Mouse (Mus musculus): ENCODE data around the gene Gna14.

Gene Gna14

DNA sequence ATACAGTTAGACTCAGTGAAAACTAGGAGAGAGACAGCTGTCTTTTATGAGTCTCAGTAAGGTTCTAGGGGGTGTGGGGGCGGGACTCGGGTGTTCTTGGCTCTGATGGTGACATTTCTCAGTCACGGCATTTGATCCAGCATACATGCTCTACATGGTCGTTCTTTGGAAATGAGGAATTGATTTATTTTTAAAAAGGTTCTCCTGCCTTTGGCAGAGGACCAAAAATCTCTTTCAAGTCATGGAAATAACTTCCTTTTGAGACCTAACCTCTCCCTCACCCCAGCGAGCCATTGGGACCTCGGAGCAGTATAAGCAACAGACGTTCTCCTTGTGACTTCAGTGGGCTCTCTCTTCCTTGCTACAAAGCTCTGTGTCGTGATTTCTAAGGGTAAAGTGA is 121.4 kb downstream of the Gna14 start:
- ChIA-PET CTCF (interaction anchor here (1.0 to 3.6 kb wide), 10 partner anchors 121 to 220 kb away, joined by 3 to 24 read pairs (median 6); partner anchors contain the start of gene Gna14 (in 2 of the 4)), POLR2A (no interaction called here)

DNA sequence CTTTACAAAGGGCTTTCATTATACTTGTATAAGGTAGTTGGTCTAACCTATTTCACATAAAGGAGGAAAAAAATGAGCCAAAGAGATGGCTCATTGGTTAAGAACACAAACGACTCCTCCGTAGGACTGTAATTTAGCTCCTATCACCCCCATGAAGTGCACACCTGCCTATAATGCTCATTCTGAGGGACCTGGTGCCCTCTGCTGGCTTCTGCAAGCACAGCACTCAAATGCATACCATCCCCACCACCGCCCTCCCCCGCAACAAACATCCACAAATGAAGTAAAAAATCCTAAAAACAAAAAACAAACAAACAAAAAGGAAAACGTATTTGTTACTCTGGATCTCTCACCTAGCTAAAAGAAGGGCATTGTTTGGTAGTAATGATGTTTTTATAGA is 122.4 kb downstream of the Gna14 start:
- POLR2A ChIA-PET: interaction anchor here in 1 of 4 experiments (0.6 kb wide), 1 partner anchor 424 kb away, joined by 3 read pairs; no protein-coding TSS in a partner anchor
- CTCF ChIA-PET: interaction anchor here (0.5 to 3.6 kb wide), 25 partner anchors 23 to 494 kb away, joined by 3 to 24 read pairs (median 3); partner anchors contain the start of gene Gna14 (in 3 of the 4)

DNA sequence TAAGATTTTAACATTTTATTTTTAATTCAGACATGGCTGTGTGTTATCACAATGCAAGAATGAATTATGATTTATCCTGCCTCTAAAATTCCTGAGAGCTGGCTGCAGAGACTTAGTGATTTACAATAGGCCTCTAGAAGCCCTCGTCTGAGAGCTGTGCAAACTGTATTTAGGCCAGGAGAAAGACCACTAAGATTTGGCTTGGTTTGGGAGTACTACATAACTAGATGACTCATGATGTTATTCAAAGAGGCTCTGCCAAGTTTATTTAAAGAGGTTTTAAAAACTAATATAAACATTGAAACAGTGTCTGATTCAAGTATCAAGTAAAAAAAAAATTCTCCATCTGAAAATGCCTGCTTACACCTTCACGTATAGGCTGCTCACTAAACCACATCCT is 123.0 kb downstream of the Gna14 start:
- ChIA-PET POLR2A (interaction anchor here in 2 of 4 experiments (0.6 to 1.6 kb wide), 3 partner anchors 299 to 541 kb away, joined by 3 read pairs; no protein-coding TSS in a partner anchor), CTCF (interaction anchor here in 2 of 4 experiments (1.4 to 3.6 kb wide), 5 partner anchors 67 to 495 kb away, joined by 3 to 24 read pairs (median 9); partner anchors contain the start of gene Gna14 (in 1 of the 2))

DNA sequence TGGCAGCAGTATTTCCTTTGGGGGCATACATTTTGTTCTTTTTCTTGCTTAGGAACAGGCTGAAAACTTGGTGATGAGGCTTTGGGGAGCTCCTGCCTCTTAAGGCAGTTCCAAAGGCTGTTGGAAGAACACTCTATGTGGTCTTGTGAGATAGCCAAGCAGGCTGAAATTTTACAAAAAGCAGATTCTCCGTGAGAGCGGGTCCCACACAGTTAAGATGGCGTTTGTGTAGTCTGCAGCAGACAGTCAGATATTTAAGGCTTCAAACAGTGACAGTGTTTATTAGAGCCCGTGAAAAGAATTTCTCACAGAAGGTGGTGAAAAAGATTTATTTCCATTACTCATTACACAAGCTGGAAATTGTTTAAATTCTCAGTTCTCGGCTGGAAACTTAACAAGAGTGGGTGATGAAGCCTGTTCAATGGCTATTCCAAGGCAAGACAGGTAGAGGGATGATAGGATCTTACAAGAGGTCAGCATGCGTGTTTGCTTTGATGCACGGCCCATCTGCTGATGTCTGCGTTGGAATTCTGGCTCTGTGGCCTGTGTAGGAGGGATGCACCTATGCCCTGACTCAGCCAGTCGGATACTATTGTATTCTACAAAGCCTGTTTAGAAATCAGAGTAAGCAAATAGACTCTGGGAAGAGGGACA is 123.8 kb downstream of the Gna14 start:
- POLR2A ChIA-PET: interaction anchor here in 2 of 4 experiments (0.8 to 1.6 kb wide), 2 partner anchors 300 to 542 kb away, joined by 3 read pairs; no protein-coding TSS in a partner anchor

GRCm38 (mm10) chr19:16562676-16563075 is 127.1 kb downstream of the Gna14 start:
- POLR2A ChIA-PET: interaction anchor here in 2 of 4 experiments (0.6 to 0.8 kb wide), 2 partner anchors 98 to 103 kb away, joined by 4 to 6 read pairs; no protein-coding TSS in a partner anchor
- CTCF ChIA-PET: interaction anchor here in 1 of 4 experiments (0.7 to 1.4 kb wide), 2 partner anchors 23 to 127 kb away, joined by 3 to 4 read pairs; partner anchors contain the start of gene Gna14

More for the DNA sequence above, 123.8 kb downstream of the Gna14 start:
- CTCF ChIA-PET: interaction anchor here in 2 of 4 experiments (0.7 to 3.6 kb wide), 4 partner anchors 124 to 496 kb away, joined by 3 to 24 read pairs (median 12); partner anchors contain the start of gene Gna14 (in 2 of the 2)

GRCm38 (mm10) chr19:16576790-16577189 is 141.2 kb downstream of the Gna14 start:
- ChIA-PET POLR2A (interaction anchor here in 1 of 4 experiments (0.7 kb wide), 1 partner anchor 10 kb away, joined by 3 read pairs; no protein-coding TSS in a partner anchor), CTCF (interaction anchor here in 1 of 4 experiments (0.6 kb wide), 1 partner anchor 20 kb away, joined by 3 read pairs; no protein-coding TSS in a partner anchor)

- CTCF ChIA-PET: interaction anchor here in 1 of 4 experiments (0.7 kb wide), 1 partner anchor 26 kb away, joined by 3 read pairs; no protein-coding TSS in a partner anchor
- POLR2A ChIA-PET: no interaction called here
Measured at GRCm38 (mm10) chr19:16579656-16580260, 144.2 kb downstream of the Gna14 start.

- ChIA-PET POLR2A (interaction anchor here in 1 of 4 experiments (0.5 kb wide), 1 partner anchor 653 kb away, joined by 5 read pairs; no protein-coding TSS in a partner anchor), CTCF (interaction anchor here in 2 of 4 experiments (0.7 to 1.1 kb wide), 2 partner anchors 23 to 25 kb away, joined by 3 read pairs; no protein-coding TSS in a partner anchor)
Measured at GRCm38 (mm10) chr19:16580501-16580900, 144.9 kb downstream of the Gna14 start.

GRCm38 (mm10) chr19:16584546-16584945 is 149.0 kb downstream of the Gna14 start:
- ChIA-PET POLR2A (interaction anchor here in 1 of 4 experiments (0.6 kb wide), 2 partner anchors 18 to 48 kb away, joined by 4 to 5 read pairs; no protein-coding TSS in a partner anchor), CTCF (interaction anchor here in 2 of 4 experiments (0.5 to 2.2 kb wide), 4 partner anchors 13 to 1981 kb away, joined by 3 to 5 read pairs (median 3); no protein-coding TSS in a partner anchor)

DNA sequence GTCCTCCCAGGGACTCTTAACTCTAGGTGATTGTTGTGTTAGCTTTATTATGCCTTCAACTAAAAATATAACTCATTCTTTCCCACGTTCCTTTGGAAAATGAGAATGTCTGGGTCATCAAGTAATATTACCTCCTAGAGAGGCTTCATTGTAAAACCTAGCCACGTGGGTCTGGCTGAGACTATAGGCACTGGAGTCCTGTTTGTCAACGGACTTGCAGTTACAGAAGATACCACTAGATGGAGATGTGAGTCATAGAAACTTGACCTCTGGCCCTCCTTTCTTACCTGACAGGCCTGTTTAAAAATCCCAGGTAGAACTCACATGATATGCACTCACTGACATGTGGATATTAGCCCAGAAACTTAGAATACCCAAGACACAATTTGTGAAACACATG is 149.8 kb downstream of the Gna14 start:
- ChIA-PET CTCF (interaction anchor here in 3 of 4 experiments (0.7 to 2.2 kb wide), 3 partner anchors 14 to 1017 kb away, joined by 3 to 5 read pairs (median 4); no protein-coding TSS in a partner anchor), POLR2A (no interaction called here)

DNA sequence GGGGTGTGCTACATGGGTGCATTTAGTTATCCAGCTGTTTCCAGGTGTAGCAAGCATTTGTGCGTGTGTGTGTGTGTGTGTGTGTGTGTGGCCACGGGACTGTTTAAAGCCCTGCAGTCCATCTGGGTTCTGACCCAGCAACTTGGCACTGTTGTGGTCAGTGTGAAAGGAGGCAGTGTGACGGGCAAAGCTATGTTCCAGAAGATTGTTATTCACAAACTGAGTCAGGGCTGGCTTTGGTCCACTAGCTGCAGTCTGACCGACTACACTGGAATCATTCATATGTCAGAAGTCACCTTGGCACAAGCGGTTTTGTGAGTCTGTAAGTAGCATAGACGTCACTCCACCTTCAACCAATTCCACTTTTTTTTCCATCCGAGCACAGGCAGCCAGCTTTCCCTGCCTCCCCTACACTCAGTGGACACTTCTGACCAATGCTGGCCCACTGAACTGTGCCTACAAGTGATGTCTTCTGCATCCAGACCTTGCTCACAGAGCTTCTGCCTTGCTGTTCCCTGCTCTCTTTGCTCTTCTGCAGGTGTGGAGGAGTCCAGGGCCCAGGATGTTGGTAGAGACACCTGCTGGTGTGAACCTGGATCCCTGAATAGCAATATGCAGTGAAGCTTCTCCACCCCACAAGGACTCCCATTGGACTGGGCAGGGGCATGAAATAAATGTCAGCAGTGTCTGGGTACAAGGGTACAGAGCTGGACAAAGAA is 157.9 kb downstream of the Gna14 start:
- ChIA-PET POLR2A (no interaction called here), CTCF (no interaction called here)

GRCm38 (mm10) chr19:16593975-16594317 is 158.4 kb downstream of the Gna14 start:
- POLR2A ChIA-PET: no interaction called here
- CTCF ChIA-PET: no interaction called here

GRCm38 (mm10) chr19:16597216-16597615 is 161.7 kb downstream of the Gna14 start:
- CTCF ChIA-PET: interaction anchor here in 1 of 4 experiments (0.6 kb wide), 1 partner anchor 20 kb away, joined by 3 read pairs; no protein-coding TSS in a partner anchor
- POLR2A ChIA-PET: no interaction called here

- POLR2A ChIA-PET: interaction anchor here in 2 of 4 experiments (0.6 to 1.2 kb wide), 7 partner anchors 9 to 564 kb away, joined by 3 to 7 read pairs (median 3); no protein-coding TSS in a partner anchor
- CTCF ChIA-PET: interaction anchor here (0.6 to 2.4 kb wide), 16 partner anchors 10 to 563 kb away, joined by 3 to 15 read pairs (median 4); partner anchors contain the start of gene Gna14 (in 2 of the 4)
Measured at GRCm38 (mm10) chr19:16598653-16599297, 163.2 kb downstream of the Gna14 start.

DNA sequence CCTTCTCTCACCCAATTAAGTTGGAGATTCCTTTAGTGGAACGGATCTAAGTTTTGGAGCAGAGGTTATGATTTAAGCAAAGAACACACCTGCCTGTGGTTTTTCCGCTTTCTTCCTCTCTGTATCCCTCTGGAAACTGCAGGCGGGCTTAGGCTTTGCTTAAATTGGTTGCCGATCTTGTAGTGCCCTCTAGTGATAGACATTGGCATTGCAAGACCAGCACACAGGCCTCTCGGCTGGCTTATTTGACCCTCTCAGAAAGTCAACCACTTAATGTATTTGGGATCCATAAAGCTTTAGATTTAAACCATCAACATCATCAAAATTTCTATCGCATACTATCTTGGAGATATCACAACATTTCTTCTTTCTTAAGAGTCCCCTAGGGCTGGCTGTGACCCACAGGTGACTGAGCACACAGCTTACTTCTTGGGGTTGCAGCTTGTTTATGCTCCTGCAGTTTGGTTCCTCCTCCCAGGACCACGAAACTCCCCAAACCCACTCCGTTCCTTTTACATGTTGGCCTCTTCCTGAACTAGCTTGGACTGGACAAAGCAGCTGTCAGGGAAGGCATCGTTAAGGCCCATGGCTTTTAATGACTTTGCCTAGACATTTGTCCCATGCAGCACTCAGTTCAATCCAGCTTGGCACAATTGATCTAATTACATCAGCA is 163.9 kb downstream of the Gna14 start:
- CTCF ChIA-PET: interaction anchor here (0.5 to 2.4 kb wide), 18 partner anchors 11 to 563 kb away, joined by 3 to 15 read pairs (median 4); partner anchors contain the start of gene Gna14 (in 2 of the 4)
- POLR2A ChIA-PET: interaction anchor here in 3 of 4 experiments (0.6 to 1.2 kb wide), 9 partner anchors 8 to 698 kb away, joined by 3 to 8 read pairs (median 3); no protein-coding TSS in a partner anchor

- ChIA-PET POLR2A (interaction anchor here in 1 of 4 experiments (1.2 kb wide), 1 partner anchor 550 kb away, joined by 4 read pairs; no protein-coding TSS in a partner anchor), CTCF (interaction anchor here in 1 of 4 experiments (0.7 kb wide), 1 partner anchor 44 kb away, joined by 3 read pairs; no protein-coding TSS in a partner anchor)
Measured at GRCm38 (mm10) chr19:16602026-16602425, 166.5 kb downstream of the Gna14 start.

DNA sequence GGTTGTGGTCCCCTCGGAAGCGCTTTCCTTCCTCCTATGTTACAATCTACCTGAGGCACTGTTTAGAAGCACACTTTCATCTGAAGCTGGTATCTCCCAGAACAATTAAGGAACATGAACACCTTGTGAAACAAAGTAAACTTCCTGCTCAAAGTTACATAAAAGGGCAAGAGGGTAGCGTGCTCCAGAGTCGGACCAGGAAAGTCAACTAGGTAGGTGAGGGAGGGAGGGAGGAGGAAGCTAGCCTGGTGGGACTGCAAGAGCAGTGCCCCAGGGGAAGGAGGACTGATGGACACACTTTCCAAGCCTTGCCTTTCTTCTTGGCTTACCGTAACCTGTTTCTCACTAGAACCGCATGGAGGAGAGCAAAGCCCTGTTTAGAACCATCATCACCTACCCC is 172.1 kb downstream of the Gna14 start:
- ChIA-PET POLR2A (interaction anchor here in 1 of 4 experiments (0.9 to 1.0 kb wide), 4 partner anchors 8 to 16 kb away, joined by 3 read pairs; no protein-coding TSS in a partner anchor), CTCF (no interaction called here)

Data from embryonic stem cell, embryonic (primary cell).